Mouse (Mus musculus): ENCODE results near the gene Stbd1.

Stbd1 gene

GRCm38 (mm10) chr5:92634916-92635315, 32.1 kb downstream of the Stbd1 start:
- in situ Hi-C loops (cut with MboI; ENCODE audit: low sequenced_read_pairs): no loop called here

- in situ Hi-C loops (cut with MboI; ENCODE audit: low sequenced_read_pairs): no loop called here
Measured at GRCm38 (mm10) chr5:92635891-92636290, 33.0 kb downstream of the Stbd1 start.

- in situ Hi-C loops (cut with MboI; ENCODE audit: low sequenced_read_pairs): no loop called here
Measured at GRCm38 (mm10) chr5:92640861-92641260, 38.0 kb downstream of the Stbd1 start.
